Mouse (Mus musculus) cortical plate, adult 2 months (tissue): ENCODE results near the gene 4933411K16Rik.

Source experiments
- CTCF ChIP-seq: fragments of 200-500 bp; IDR thresholded peaks from 2 replicates; pipeline ENCODE4 v1.5.1; 2011; ENCODE audit warnings: mild to moderate bottlenecking, control low read depth, low read length; ENCODE audit not compliant: insufficient read depth; ENCODE audit errors: extremely low read depth
- POLR2A ChIP-seq: fragments of 200-500 bp; IDR thresholded peaks from 2 replicates; pipeline ENCODE4 v1.6.1; 2011; ENCODE audit warnings: mild to moderate bottlenecking, low read length, control low read depth; ENCODE audit not compliant: insufficient read depth; ENCODE audit errors: extremely low read depth

GRCm38 (mm10) chr19:42080469-42080868 lies 28.4 kb downstream of the 4933411K16Rik start:
- TF ChIP-seq CTCF, result no peak
- no peak for TF ChIP-seq POLR2A
